Mouse (Mus musculus) midbrain, embryonic 14.5 days (tissue): ENCODE measurements around the gene Kif17. TPM values are rescaled to one million over a fixed set of nuclear protein-coding genes. Genes with fewer than 3 reads are reported as not detected.
A peak's percentile ranks its signal among the peaks of the same experiment; 100 is the strongest.
"Not testable (repeated sequence)": the region's sequence is repeated elsewhere in the genome, so short reads cannot be mapped to it uniquely, and the experiment has no call there.

ENCODE experiments used
- ATAC-seq: fragments of 200-750 bp; cut with Nextera tagmentation; 2 replicates; pipeline ENCODE4 v1.8.0; 2017; ENCODE audit warnings: moderate number of reproducible peaks, moderate library complexity; ENCODE audit not compliant: low FRiP score, low TSS enrichment
- DNase-seq: peaks from one replicate; pipeline ENCODE4 v3.0.0-alpha.2; 2015
- H3K27ac ChIP-seq: fragments of 300-500 bp; sonication (generic); replicated peaks from 2 replicates; pipeline ENCODE4 v1.5.1; 2014; ENCODE audit warnings: mild to moderate bottlenecking, low read depth, low read length, moderate library complexity
- H3K27me3 ChIP-seq: fragments of 300-500 bp; sonication (generic); 2 replicates; pipeline ENCODE4 v1.6.1; 2014; ENCODE audit warnings: low read length, control low read depth, mixed read lengths; ENCODE audit not compliant: control insufficient read depth, insufficient read depth
- H3K36me3 ChIP-seq: fragments of 300-500 bp; sonication (generic); 2 replicates; pipeline ENCODE4 v1.6.1; 2014; ENCODE audit warnings: low read length, control low read depth; ENCODE audit not compliant: control insufficient read depth, insufficient read depth
- H3K4me1 ChIP-seq: fragments of 300-500 bp; sonication (generic); 2 replicates; pipeline ENCODE4 v1.6.1; 2014; ENCODE audit warnings: mild to moderate bottlenecking, antibody characterized with exemption, low read length, control low read depth; ENCODE audit not compliant: control insufficient read depth, insufficient read depth
- H3K4me2 ChIP-seq: fragments of 300-500 bp; sonication (generic); 2 replicates; pipeline ENCODE4 v1.6.1; 2014; ENCODE audit warnings: mild to moderate bottlenecking, low read length, moderate library complexity
- H3K4me3 ChIP-seq: fragments of 300-500 bp; sonication (generic); replicated peaks from 2 replicates; pipeline ENCODE4 v1.5.1; 2014; ENCODE audit warnings: low read depth, low read length
- H3K9ac ChIP-seq: fragments of 300-500 bp; sonication (generic); replicated peaks from 2 replicates; pipeline ENCODE4 v1.6.1; 2014; ENCODE audit warnings: mild to moderate bottlenecking, low read length, moderate library complexity
- H3K9me3 ChIP-seq: fragments of 300-500 bp; sonication (generic); 2 replicates; pipeline ENCODE4 v1.6.1; 2016; ENCODE audit warnings: low read length, control low read depth, mixed read lengths; ENCODE audit not compliant: control insufficient read depth
- WGBS: fragments of 180-500 bp; shearing (Covaris S2); extraction: QIAGEN DNeasy Blood & Tissue Kit; methylation state at CpG from one replicate; pipeline ENCODE4 v1.1.7; 2014; 5-methylcytosine and 5-hydroxymethylcytosine counted together
- polyA plus RNA-seq: library from polyadenylated mRNA; unstranded; fragments of >200 nt; fragmentation: Nextera tagmentation; extraction: Ambion mirVana; gene quantifications from 2 replicates; pipeline ENCODE4 v1.2.1, GENCODE M21; 2014

Kif17 gene
- polyA plus RNA-seq, 1 experiment from 2014 or later: 2.5 TPM

GRCm38 (mm10) chr4:138325466-138326076, 75.3 kb downstream of the Kif17 start:
- no peaks in the 10 kb centered on the region for H3K27me3 ChIP-seq
- H3K9me3 ChIP-seq: no peaks in the 10 kb centered on the region
- H3K4me1 ChIP-seq: peaks cover 18% of the 10 kb centered on the region
- DNase-seq: peak; percentile 86
- H3K4me2 ChIP-seq: peak overlapping the region; percentile 63
- H3K27ac ChIP-seq: peak overlapping the region; percentile 93
- ATAC-seq: peak; percentile 85
- WGBS: under 1% methylated on average over 43 of the region's 45 CpGs
- peak overlapping the region; percentile 84 for H3K9ac ChIP-seq
- peaks cover 3% of the 10 kb centered on the region; the same call in 1 of the 2 replicates for H3K36me3 ChIP-seq
- peak overlapping the region; percentile 82 for H3K4me3 ChIP-seq

- H3K9ac ChIP-seq: peak within 1 kb of the TSS; percentile 84
- WGBS: 4% methylated on average over 39 of the region's 41 CpGs
- no peaks in the 10 kb centered on the region for H3K27me3 ChIP-seq
- H3K9me3 ChIP-seq: no peaks in the 10 kb centered on the region
- peak within 1 kb of the TSS; percentile 63 for H3K4me2 ChIP-seq
- peak within 1 kb of the TSS; percentile 82 for H3K4me3 ChIP-seq
- ATAC-seq (peak; percentile 77), DNase-seq (peak; percentile 92)
- peaks cover 18% of the 10 kb centered on the region for H3K4me1 ChIP-seq
- H3K27ac ChIP-seq: peak within 1 kb of the TSS; percentile 93
- no peaks in the 10 kb centered on the region for H3K36me3 ChIP-seq
Observed at GRCm38 (mm10) chr4:138326077-138326695, 76.0 kb downstream of the Kif17 start, which contains the start of gene Pink1. Gene Pink1 (minus strand): TSS chr4:138326307.

- H3K4me3 ChIP-seq, H3K27ac ChIP-seq, H3K4me2 ChIP-seq, H3K9me3 ChIP-seq, H3K9ac ChIP-seq, H3K27me3 ChIP-seq, H3K36me3 ChIP-seq, ATAC-seq: not testable (repeated sequence)
- WGBS: 62% methylated on average over 8 of the region's 12 CpGs
- H3K4me1 ChIP-seq: peaks cover 18% of the 10 kb centered on the region
- peak; percentile 41 for DNase-seq
Observed at GRCm38 (mm10) chr4:138327155-138327554, 76.9 kb downstream of the Kif17 start.

- no peak for DNase-seq
- 0 out of 2 replicates have a peak overlapping the region, but pooled peaks have one; percentile 10 for H3K4me3 ChIP-seq
- H3K27me3 ChIP-seq: no peaks in the 10 kb centered on the region
- WGBS: 67% methylated on average over 7 of the region's 7 CpGs
- H3K9ac ChIP-seq: no peak overlapping the region
- H3K4me1 ChIP-seq: peaks cover 14% of the 10 kb centered on the region
- no peak for ATAC-seq
- no peaks in the 10 kb centered on the region for H3K9me3 ChIP-seq
- no peaks in the 10 kb centered on the region for H3K36me3 ChIP-seq
- H3K4me2 ChIP-seq: peak overlapping the region; percentile 39
- H3K27ac ChIP-seq: no peak overlapping the region
Observed at GRCm38 (mm10) chr4:138327891-138328470, 77.7 kb downstream of the Kif17 start.

GRCm38 (mm10) chr4:138330264-138330671, 80.0 kb downstream of the Kif17 start:
- peak overlapping the region; percentile 28; the same call in 1 of the 2 replicates for H3K27ac ChIP-seq
- DNase-seq (peak; percentile 71), ATAC-seq (no peak)
- H3K4me1 ChIP-seq: peaks cover 4% of the 10 kb centered on the region; the same call in 1 of the 2 replicates
- H3K4me3 ChIP-seq: no peak overlapping the region
- H3K27me3 ChIP-seq: no peaks in the 10 kb centered on the region
- 15% methylated on average over 15 of the region's 15 CpGs for WGBS
- H3K36me3 ChIP-seq: no peaks in the 10 kb centered on the region
- no peaks in the 10 kb centered on the region for H3K9me3 ChIP-seq
- peak overlapping the region; percentile 29; the same call in 1 of the 2 replicates for H3K4me2 ChIP-seq
- H3K9ac ChIP-seq: no peak overlapping the region; the same call in 1 of the 2 replicates

GRCm38 (mm10) chr4:138331647-138332046, 81.4 kb downstream of the Kif17 start:
- no peak overlapping the region for H3K9ac ChIP-seq

GRCm38 (mm10) chr4:138333135-138333534, 82.9 kb downstream of the Kif17 start:
- no peak for DNase-seq
- no peaks in the 10 kb centered on the region for H3K36me3 ChIP-seq
- no peaks in the 10 kb centered on the region for H3K9me3 ChIP-seq
- H3K4me3 ChIP-seq: no peak overlapping the region
- no peak for ATAC-seq
- no peaks in the 10 kb centered on the region for H3K4me1 ChIP-seq
- 90% methylated on average over 4 of the region's 4 CpGs for WGBS
- no peak overlapping the region for H3K27ac ChIP-seq
- H3K4me2 ChIP-seq: no peak overlapping the region
- no peak overlapping the region for H3K9ac ChIP-seq
- no peaks in the 10 kb centered on the region for H3K27me3 ChIP-seq

More at GRCm38 (mm10) chr4:138331647-138332046, 81.4 kb downstream of the Kif17 start:
- Histone ChIP-seq H3K9me3 (no peaks in the 10 kb centered on the region), H3K4me2 (no peak overlapping the region), H3K36me3 (no peaks in the 10 kb centered on the region), H3K4me1 (no peaks in the 10 kb centered on the region), H3K27me3 (no peaks in the 10 kb centered on the region), H3K4me3 (no peak overlapping the region), H3K27ac (no peak overlapping the region)
- DNase-seq: no peak
- 77% methylated on average over 9 of the region's 9 CpGs for WGBS
- no peak for ATAC-seq

GRCm38 (mm10) chr4:138335036-138335435, 84.8 kb downstream of the Kif17 start:
- no peak overlapping the region for H3K9ac ChIP-seq
- ATAC-seq (no peak), DNase-seq (no peak)
- no peak overlapping the region for H3K4me2 ChIP-seq
- no peak overlapping the region for H3K4me3 ChIP-seq
- H3K4me1 ChIP-seq: no peaks in the 10 kb centered on the region
- 87% methylated on average over 12 of the region's 12 CpGs for WGBS
- no peaks in the 10 kb centered on the region for H3K27me3 ChIP-seq
- no peaks in the 10 kb centered on the region for H3K36me3 ChIP-seq
- no peak overlapping the region for H3K27ac ChIP-seq
- H3K9me3 ChIP-seq: no peaks in the 10 kb centered on the region
